Mouse (Mus musculus): ENCODE results near the gene Epn2. TPM values are rescaled to one million over a fixed set of nuclear protein-coding genes. Genes with fewer than 3 reads are reported as not detected.

The Epn2 gene
- total RNA-seq, 4 experiments from 2014 or later = 123 to 157 (median 152) TPM

Other genes with a start within 250 kb of the Epn2 start
- under 1 TPM in 3 of 4 experiments, not detected in 1; 0.31 to 0.39 (median 0.32) TPM for gene Slc47a2, start 236.8 kb downstream of the Epn2 start, total RNA-seq (2022)
- 1 to 10 TPM; 1.3 to 2.1 (median 1.5) TPM for gene Slc47a1, start 201.3 kb downstream of the Epn2 start, total RNA-seq (2022)
- 100 to 1,000 TPM; 373 to 488 (median 430) TPM for gene Rnf112, start 125.6 kb downstream of the Epn2 start, total RNA-seq (2022)
- gene Mfap4, start 94.3 kb downstream of the Epn2 start, total RNA-seq (2022) = 1 to 10 TPM; 5.1 to 7.5 (median 5.6) TPM
- gene Mapk7, start 85.3 kb downstream of the Epn2 start, total RNA-seq (2022) = 10 to 100 TPM; 27.1 to 28.8 (median 28.2) TPM
- 10 to 100 TPM; 43.1 to 52.1 (median 47.2) TPM for gene B9d1, start 74.5 kb downstream of the Epn2 start, total RNA-seq (2022)
- 1 to 10 TPM; 4.3 to 6.3 (median 5.2) TPM for gene Grap, start 73.6 kb upstream of the Epn2 start, total RNA-seq (2022)
- gene Fam83g, start 104.4 kb upstream of the Epn2 start, total RNA-seq (2022) = under 1 TPM in 3 of 4 experiments, not detected in 1; 0.06 to 0.20 (median 0.09) TPM
- under 1 TPM; 0.23 to 0.55 (median 0.41) TPM for gene Slc5a10, start 141.1 kb upstream of the Epn2 start, total RNA-seq (2022)
- 10 to 100 TPM; 45.1 to 52.9 (median 48.2) TPM for gene Prpsap2, start 182.4 kb upstream of the Epn2 start, total RNA-seq (2022)